Mouse (Mus musculus) heart, adult 18-20 months (tissue): ENCODE measurements around the gene Slc37a4. TPM values are rescaled to one million over a fixed set of nuclear protein-coding genes. Genes with fewer than 3 reads are reported as not detected.
"Not testable (repeated sequence)": the region's sequence is repeated elsewhere in the genome, so short reads cannot be mapped to it uniquely, and the experiment has no call there.

Source experiments
- DNase-seq, 2 experiments: peaks; one replicate each; pipeline ENCODE4 v3.0.0; 2021 to 2022; ENCODE audit warnings: mixed read lengths in 1 of 2
- microRNA-seq, 2 experiments: library from miRNA; unstranded; fragments of <30 nt; microRNA quantifications; one replicate each; pipeline ENCODE4 v1.2.0; 2022
- total RNA-seq, 2 experiments: library from RNA; stranded (reverse); gene quantifications; 2 replicates each; pipeline ENCODE4 v1.2.3; 2021

Gene Slc37a4
- total RNA-seq, 2 experiments from 2014 or later, result 17.8 to 20.3 TPM

DNA sequence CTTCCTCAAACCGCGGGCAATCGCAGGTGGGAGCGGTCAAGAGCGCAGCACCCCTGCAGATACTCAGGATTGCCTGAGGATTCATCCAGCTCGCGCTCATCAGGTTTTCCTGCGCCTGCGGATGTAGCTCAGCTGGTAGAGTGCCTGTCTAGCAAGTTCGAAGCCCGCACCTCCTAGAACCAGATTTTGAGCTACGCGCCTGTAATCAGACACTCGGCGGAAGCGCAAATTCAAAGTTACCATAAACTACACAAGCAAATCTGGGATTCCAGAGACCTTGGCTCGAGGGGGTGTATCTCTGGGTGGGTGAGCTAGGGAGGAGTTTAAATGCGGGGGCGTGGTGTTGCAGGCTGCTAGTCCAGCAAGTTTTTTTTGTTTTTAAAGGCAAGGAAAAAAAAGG, 44.3 kb downstream of the Slc37a4 start, which contains the start of gene Foxr1:
Gene Foxr1, minus strand, starts transcription at position 176 of the 400 bp plus-strand sequence.
- no peak for DNase-seq

DNA sequence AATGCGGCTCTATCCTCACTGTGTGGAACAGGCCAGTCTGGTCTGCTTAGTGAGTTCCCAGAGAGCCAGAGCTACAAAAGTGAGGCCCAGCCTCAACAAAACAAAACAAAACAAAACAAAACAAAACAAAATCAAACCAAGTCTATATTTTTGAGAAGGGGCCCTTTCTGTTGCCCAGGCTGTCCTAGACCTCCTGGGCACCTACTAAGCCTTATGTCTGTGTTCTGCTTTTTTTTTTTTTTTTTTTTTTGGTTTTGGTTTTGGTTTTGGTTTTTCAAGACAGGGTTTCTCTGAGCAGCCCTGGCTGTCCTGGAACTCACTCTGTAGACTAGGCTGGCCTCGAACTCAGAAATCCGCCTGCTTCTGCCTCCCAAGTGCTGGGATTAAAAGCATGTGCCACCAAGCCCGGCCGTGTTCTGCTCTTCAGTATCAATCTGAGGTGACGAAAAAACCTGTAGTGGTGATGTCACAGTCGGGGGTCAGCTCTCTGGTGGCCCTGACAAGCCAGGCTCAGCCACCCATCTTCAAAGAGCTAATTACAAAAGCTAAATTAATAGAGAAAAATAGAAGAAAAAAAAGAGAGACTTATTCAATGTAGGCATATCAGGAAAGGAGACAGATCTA, 47.9 kb downstream of the Slc37a4 start:
- DNase-seq, result not testable (repeated sequence)

DNA sequence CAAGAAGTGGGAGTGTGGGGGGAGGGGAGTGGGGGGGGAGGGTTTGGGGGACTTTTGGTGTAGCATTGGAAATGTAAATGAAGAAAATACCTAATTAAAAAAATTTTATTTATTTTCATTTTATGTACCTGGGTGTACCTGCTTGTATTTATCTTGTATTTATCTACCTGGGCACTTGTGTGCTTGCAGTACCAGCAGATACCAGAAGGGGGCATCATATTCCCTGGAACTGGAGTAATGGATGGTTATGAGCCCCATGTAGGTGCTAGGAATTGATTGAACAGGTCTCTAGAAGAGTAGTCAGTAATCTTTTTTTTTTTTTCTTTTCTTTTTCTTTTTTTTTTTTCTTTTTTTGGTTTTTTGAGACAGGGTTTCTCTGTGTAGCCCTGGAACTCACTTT, 53.7 kb downstream of the Slc37a4 start:
- no peak for DNase-seq

Small RNAs within 50 kb of the gene (microRNA-seq; reads per million reads assigned to microRNA genes)
- 0.38 to 0.54 reads per million in 2 experiments for gene Mir7085

Other genes with a start within 250 kb of the Slc37a4 start
- 10 to 100 TPM; 18.0 to 18.5 TPM for gene Cbl, start 162.8 kb upstream of the Slc37a4 start, total RNA-seq
- 1 to 10 TPM in 1 of 2 experiments, not detected in 1; 1.7 TPM for gene Ccdc153, start 156.2 kb upstream of the Slc37a4 start, total RNA-seq
- gene Pdzd3, start 145.4 kb upstream of the Slc37a4 start, total RNA-seq, result 1 to 10 TPM; 4.6 to 5.4 TPM
- 10 to 100 TPM; 21.7 to 25.6 TPM for gene Nlrx1, start 128.3 kb upstream of the Slc37a4 start, total RNA-seq
- under 1 TPM; 0.30 to 0.85 TPM for gene Abcg4, start 108.2 kb upstream of the Slc37a4 start, total RNA-seq
- gene Hinfp, start 91.2 kb upstream of the Slc37a4 start, total RNA-seq, result 1 to 10 TPM; 8.1 TPM
- gene C2cd2l, start 76.6 kb upstream of the Slc37a4 start, total RNA-seq, result 10 to 100 TPM; 13.7 to 19.6 TPM
- 10 to 100 TPM; 17.8 to 18.2 TPM for gene Dpagt1, start 70.8 kb upstream of the Slc37a4 start, total RNA-seq
- 10 to 100 TPM; 10.7 TPM for gene H2afx, start 62.2 kb upstream of the Slc37a4 start, total RNA-seq
- 10 to 100 TPM; 50.0 to 50.8 TPM for gene Hmbs, start 52.6 kb upstream of the Slc37a4 start, total RNA-seq
- gene Vps11, start 35.2 kb upstream of the Slc37a4 start, total RNA-seq, result 10 to 100 TPM; 14.4 to 18.3 TPM
- 10 to 100 TPM; 46.6 to 65.5 TPM for gene Hyou1, start 17.4 kb upstream of the Slc37a4 start, total RNA-seq
- 100 to 1,000 TPM; 788 to 877 TPM for gene Rps25, start 10.3 kb downstream of the Slc37a4 start, total RNA-seq
- gene Trappc4, start 10.7 kb downstream of the Slc37a4 start, total RNA-seq, result 10 to 100 TPM; 42.0 to 43.6 TPM
- 1 to 10 TPM; 5.0 to 6.0 TPM for gene Ccdc84, start 21.7 kb downstream of the Slc37a4 start, total RNA-seq
- not detected for gene Foxr1, start 44.3 kb downstream of the Slc37a4 start, total RNA-seq
- not detected for gene Upk2, start 58.1 kb downstream of the Slc37a4 start, total RNA-seq
- gene Bcl9l, start 86.0 kb downstream of the Slc37a4 start, total RNA-seq, result 10 to 100 TPM; 36.2 to 41.7 TPM
- gene Cxcr5, start 165.0 kb downstream of the Slc37a4 start, total RNA-seq, result 1 to 10 TPM in 1 of 2 experiments, under 1 TPM in 1; 0.37 to 2.8 TPM
- 10 to 100 TPM; 89.2 to 90.7 TPM for gene Ddx6, start 208.0 kb downstream of the Slc37a4 start, total RNA-seq